Mouse (Mus musculus) olfactory bulb, adult 2 months (tissue): ENCODE data around the gene Sec1.

ENCODE experiments used
- CTCF ChIP-seq: fragments of 200-500 bp; IDR thresholded peaks from 2 replicates; pipeline ENCODE4 v1.5.1; 2012; ENCODE audit warnings: low read depth, mild to moderate bottlenecking, low read length, moderate library complexity; ENCODE audit not compliant: insufficient read depth
- POLR2A ChIP-seq: fragments of 200-500 bp; IDR thresholded peaks from 2 replicates; pipeline ENCODE4 v1.6.1; 2012; ENCODE audit warnings: mild to moderate bottlenecking, low read depth, low read length, moderate library complexity; ENCODE audit not compliant: insufficient read depth

DNA sequence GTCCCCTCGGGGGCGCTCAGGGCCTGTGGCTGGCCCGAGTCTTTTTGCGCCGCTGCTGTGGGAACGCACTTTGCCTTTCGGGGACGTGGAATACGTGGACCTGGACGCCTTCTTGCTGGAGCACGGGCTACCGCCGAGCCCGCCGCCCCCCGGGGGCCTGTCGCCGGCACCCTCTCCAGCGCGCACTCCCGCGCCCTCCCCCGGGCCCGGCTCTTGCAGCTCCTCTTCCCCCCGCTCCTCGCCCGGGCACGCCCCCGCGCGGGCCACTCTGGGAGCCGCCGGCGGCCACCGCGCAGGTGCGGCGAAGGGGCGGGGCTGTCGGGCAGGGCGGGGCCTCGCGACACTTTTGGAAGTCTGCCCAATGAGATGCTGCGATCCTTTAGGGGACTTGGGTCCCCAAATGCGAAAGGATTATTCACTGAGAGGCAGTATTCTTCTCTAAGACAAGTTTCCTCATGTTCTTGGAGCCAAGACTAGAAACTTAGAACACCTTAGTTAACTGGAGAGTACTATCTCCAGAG, 12.6 kb upstream of the Sec1 start:
- no peak for TF ChIP-seq CTCF
- peak; percentile 56 for TF ChIP-seq POLR2A
